Mouse (Mus musculus): ENCODE results near the gene Spata18.

The Spata18 gene

DNA sequence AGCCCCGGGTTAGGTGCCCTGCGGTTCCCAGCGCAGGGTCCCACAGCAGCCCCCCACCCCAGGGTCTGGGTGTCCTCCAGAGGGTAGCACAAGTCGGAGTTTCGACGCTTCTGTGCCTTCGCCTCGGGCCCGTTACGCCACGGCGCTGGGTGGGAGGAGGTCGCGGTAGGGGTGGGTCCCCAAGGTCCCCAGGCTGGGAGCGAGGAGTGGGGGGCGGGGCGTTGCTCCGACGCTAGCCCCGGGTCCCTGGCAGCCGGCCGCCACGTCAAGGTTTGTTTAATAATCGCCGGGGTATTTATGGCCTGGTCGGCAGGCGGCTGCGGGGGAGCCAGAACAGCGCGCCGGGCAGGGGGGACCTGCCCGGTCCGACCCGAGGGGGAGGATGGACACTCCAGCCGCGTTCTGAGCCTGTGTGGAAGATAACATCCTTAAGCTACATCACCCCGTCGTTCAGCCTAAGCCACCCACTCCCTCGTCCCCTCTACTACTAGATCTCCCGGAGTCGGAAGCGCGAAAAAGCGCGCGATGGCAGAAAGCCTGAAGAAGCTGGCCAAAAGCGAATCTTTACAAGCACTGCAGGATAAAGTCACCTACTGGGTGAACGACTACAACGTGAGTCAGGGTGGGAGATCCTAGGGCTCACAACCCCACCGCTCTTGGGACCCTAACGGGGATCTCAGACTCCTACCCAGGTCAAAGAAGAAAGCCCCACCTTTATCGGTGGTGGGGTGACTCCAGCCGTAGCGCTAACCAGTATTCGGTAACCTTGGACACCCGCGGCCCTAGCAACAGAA, at the start of gene Spata18:
Gene Spata18, plus strand, starts transcription at position 319 of the 794 bp plus-strand sequence.
- DNase-seq (ENCODE audit: low read depth, low spot score): no peak

DNA sequence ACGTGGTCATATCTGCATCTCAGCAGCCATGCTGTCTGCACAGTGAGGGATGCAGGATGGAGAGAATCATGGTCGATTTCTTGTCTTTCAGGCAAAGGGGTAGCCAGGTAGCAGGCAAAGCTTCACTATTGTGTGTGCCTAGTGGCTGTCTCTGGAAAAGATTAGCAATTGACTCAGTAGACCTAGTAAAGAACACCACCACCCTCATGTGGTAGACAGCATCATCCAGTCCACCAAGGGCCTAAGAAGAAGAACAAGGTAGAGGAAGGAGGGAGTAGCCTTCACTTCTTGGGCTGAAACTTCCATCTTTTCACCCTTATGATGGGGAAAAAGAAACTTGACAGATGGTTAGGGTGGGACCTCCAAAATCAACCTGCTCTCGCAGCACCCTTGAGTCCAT, 48.3 kb upstream of the Spata18 start:
- no peak for DNase-seq (ENCODE audit: low read depth, low spot score)

DNA sequence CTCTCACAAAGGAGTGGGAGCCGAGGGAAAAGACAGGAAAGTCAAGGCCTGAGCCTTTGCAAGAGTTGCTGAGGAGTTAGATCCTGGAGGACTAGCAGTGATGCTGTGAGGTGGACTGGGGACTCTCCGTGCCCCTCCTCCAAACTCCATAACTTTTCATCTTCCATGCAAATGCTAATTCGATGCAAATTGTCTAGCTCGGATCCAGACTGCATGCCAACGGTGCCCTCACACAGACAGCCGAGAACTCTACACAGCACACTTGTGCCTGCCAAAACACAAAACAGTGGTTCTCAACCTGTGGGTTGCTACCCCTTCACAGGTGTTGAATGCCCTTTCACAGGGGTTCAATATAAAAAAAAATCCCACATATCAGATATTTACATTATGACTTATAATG, 46.6 kb upstream of the Spata18 start:
- peak; percentile 62 for DNase-seq (ENCODE audit: low read depth, low spot score)

DNA sequence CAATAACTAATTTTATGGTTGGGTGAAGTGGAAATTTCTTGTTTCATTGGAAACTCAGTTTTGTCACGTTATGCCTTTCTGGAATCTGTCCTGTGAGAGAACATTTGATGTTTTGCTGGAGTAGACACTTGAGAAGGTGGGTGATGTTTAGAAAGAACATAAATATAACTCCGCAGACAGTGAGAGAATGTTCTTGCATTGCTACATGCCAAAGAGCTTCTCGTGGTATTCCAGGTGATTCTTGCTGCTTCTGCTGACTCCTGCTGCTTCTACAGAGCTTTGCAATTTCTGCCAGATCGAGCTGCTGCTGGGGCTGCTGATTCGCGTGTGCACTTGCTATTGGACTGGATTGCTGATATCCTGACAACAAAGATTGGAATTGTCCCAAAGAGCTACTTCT, 46.2 kb upstream of the Spata18 start:
- peak; percentile 77 for DNase-seq (ENCODE audit: low read depth, low spot score)

DNA sequence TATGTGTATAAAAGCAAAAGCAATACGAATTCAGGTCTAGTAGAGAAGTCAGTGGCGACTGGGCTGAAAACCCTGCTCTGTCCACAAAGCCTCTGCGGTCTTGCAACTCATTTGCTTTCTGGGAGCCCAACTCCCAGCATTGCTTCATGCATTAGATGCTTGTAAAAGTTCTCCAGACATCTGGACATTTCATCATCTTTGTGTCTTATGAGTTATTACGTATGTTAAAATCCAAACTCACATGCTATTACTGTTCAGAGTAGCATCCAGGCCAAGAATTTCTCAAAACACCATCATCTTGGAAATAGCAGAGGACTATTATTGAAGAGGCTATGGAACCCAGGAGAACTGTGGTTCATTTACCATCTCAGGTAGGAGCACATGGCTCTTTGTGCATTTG, 40.1 kb upstream of the Spata18 start:
- DNase-seq (ENCODE audit: low read depth, low spot score): no peak

DNA sequence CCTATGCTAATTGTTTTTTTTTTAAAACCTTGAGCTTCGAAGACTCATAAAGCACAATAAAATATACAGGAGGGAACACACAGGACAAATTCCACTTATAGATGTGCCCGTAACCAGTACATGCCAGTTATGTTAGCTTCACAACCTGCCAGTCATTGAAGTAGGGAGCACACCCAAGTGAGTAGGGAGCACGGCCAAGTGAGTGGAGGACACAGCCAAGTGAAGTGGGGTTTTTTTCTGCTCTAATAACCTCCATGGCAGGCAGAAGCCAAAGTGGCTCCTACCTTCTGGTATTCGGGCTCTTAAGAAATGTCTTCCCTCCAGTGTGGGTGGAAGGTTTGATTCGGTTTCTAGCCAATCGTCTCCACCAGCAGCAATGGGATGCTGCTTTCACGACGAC, 37.9 kb upstream of the Spata18 start:
- no peak for DNase-seq (ENCODE audit: low read depth, low spot score)

DNA sequence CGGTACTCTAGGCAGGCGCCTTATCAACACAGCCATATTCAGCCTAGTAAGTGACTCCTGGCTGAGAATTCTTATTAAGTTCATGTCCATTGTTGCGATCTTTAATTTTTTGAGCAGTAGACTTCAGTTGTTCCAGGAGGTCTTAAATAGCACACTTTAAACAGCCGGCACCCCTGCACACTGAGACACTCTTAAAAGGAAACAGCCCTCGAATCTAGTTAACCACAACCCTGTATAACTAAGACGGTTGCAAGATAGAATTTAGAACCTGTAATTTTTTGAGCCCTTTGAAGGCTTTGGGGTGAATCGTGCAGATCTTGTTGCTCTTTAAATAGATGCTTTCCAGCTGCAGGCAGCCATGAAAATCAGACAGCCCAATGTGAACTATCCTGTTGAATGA, 36.0 kb upstream of the Spata18 start:
- DNase-seq (ENCODE audit: low read depth, low spot score): peak; percentile 67

DNA sequence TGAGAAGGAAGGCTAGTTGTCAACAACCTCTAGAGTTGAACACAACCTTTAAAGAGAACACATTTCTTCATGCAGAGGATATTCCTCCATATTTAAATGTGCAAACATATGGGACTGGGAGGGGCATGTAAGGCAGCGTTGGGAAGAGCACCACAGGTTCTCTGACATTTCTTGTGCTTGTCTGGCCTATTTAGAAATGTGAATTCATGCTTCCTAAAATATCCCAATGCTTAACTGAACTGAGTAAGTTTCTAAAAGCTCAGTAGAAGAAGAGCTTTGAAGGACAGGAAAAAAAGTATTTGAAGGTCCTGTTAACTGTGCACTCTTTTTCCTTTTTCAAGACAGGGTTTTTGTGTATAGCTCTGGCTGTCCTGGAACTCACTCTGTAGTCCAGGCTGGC, 32.2 kb upstream of the Spata18 start:
- peak; percentile 54 for DNase-seq (ENCODE audit: low read depth, low spot score)

DNA sequence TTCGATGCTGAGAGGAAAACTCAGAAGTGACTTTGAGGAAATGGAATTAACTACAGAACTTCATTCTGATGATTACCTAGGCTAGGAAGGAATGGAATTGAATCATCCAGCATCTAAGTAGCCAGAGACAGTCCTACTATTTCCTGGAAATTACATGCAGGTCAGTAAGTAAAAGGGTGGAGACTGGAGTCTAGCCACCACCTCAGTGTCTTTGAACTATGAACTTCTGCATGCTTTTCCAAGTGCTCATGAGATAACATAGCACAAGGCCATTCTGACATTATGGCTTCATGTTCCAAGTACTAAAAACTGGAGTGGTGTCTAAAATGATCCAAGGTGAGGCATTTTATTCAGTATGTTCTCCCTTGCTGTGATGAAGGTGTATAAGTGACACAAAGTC, 25.7 kb upstream of the Spata18 start:
- no peak for DNase-seq (ENCODE audit: low read depth, low spot score)

DNA sequence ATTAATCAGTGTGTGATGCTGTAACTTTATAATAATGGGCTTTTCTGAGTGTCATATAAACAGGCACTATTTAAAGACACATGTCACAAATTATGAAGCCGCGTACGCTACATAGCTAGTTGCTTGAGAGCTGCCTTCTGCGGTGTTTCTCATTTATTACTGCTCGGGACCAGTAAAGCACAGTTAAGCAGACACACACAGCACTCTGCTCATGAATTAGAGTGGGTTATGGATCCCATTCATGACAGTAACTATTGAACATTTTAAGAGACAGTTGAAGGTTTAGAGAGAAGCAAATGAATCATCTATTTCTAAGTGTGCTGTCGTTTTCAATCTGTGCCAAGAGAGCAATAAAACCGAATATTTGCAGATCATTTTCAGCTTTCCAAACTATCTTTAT, 24.3 kb upstream of the Spata18 start:
- DNase-seq (ENCODE audit: low read depth, low spot score): no peak

DNA sequence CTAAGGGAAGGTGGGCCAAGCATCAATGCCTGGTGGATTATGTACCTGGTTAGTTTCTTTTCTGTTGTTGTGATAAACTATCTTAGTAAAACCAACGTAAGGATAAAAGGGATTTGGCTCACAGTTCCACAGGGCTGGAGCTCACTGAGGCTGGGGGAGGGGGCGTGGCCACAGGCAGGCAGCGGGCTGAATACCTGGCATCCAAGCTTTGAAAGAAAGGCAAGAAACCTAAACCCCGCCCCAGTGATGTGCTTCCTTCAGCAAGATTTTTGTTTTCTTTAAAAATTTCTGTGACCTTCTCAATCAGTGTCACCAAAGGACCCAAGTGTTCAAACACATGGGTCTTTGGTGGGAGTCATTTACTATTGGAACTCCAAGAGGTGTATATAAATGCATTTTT, 23.6 kb upstream of the Spata18 start:
- no peak for DNase-seq (ENCODE audit: low read depth, low spot score)

DNA sequence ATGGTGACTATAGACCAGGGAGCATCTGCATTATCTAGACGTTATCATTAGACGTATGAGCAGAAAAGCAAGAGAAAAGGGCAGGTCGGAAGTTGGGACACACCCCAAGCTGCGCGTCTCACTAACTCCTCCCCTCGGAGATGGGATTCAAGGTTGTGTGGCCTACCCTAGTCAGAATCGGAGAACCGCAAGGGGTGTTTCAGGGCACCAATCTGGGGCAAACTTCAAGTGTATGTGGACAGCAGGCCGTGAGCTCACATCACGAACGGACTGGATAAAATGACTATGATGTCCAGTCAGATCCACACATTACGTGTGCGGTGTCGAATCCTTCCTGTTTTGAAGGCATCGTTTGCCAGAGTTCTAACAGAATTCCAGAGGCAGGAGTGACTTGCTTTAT, 23.2 kb upstream of the Spata18 start:
- DNase-seq (ENCODE audit: low read depth, low spot score): no peak

DNA sequence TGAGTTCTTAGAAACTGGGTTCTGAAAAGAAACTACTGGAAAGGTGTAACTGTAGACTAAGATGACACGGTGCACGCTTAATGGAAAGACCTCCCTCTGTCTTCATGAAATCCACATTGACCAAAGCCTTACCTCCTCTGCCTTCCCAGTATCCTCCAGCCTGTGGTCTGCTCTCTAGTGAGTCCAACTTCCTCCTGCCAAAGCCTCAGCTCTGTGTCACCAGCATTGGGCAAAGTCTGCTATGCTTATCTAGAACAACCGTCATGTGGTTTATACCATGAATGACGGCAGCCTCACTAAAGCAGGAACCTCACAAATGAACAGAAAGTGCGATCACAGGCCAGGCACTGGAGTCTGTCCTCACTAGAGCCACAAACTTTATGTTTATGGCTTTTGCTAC, 21.0 kb upstream of the Spata18 start:
- DNase-seq (ENCODE audit: low read depth, low spot score): no peak

DNA sequence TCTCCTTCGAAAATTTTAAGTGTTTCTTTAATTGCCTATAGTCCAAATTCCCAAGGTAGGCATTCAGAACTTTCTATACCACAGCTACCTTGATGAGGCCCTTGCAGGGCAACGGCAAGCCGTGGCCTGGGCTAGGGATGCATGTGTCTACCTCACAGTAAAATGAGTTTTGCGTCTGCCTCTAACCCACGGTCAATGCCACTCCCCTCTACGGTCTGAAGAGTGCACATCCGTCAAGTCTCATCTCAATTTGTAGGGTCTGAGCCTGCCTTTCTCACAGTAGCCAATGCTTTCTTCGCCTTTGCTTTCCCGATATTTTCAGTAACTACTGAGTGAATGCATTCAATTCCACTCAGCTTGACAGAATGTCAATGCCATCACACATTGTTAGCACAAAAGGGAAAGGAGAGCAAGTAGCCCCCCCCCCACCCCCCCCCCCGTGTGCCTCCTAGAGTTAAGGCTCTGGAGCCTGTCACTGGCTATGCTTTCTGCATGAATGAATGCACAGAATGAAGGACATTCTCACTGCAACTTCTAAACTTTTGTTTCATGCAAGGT, 20.1 kb upstream of the Spata18 start:
- DNase-seq (ENCODE audit: low read depth, low spot score): no peak

DNA sequence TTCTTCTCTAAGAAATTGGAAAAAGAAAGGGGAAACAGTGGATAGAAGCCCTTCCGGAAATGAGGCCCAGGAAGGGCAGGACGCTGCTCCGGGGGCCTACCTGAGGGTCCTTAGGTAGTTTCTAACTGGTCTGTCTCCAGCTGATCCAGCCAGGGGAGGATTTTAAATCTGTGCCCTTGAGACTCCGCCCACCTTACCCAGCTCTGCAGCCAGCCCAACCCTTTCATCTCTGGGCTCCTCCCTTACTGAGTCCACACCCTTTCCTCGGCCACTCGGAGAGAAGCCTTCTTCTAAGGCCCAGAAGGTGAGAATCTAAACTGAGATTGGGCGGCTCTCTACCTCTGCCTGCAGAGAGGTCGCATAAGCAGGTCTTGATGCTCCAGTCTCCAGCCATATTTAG, 18.9 kb upstream of the Spata18 start, which contains the start of gene Lrrc66:
Gene Lrrc66, minus strand, starts transcription at position 236 of the 400 bp plus-strand sequence.
- no peak for DNase-seq (ENCODE audit: low read depth, low spot score)

DNA sequence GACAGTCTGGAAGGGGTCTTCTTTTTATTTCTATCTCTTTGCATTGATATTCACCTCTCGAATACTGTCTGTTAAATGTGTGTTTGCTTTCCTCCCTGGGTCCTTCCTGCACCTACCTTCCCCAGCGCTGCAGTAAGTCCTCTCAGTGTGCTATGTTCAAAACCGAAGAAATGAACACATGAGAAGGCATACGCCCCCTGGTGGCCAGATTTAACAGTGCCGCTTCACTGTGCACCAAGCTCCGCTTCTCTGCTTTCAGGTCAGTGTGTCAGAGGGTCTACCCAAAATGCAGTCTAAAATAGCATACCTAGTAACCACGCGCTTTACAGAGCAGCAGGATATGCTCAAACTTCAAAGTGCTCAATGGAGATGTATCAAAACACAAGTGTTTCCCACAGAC, 18.0 kb upstream of the Spata18 start:
- peak; percentile 86 for DNase-seq (ENCODE audit: low read depth, low spot score)

DNA sequence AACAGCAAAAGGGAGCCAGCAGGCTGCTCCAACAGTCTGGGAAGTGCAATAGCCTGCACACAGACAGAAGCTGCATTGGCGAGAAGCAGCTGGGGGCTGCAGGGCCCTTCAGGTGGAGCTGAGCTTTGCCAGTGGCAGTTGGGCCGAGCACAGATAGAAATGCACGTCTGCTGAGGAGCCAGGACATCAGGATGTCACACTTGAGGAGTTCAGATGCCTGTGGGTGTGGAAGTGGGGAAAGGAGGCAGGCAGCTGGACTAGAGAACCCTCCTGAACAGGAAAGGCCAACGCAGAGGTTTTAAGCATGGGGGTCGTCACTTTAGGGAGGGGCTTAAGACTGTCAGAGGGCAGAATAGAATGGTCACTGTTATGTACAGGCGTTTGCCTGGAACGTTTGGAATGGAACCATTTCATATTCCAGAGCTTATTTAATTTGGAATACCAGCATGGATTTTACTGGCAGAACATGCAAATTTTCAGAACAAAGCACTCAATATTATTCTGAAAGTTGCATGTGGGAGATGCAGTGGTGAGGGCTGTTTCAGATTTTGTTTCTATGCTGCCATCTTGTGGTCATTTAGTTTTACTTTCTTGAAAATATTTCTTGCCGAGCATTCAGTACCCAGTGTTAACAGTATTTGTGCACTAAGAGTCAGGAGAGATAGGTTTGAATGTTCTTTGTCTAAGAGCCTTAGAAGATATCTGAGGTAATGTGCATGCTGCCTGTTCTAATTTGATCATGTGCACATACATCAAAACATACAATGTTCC, 13.7 kb upstream of the Spata18 start:
- DNase-seq (ENCODE audit: low read depth, low spot score): peak; percentile 83

DNA sequence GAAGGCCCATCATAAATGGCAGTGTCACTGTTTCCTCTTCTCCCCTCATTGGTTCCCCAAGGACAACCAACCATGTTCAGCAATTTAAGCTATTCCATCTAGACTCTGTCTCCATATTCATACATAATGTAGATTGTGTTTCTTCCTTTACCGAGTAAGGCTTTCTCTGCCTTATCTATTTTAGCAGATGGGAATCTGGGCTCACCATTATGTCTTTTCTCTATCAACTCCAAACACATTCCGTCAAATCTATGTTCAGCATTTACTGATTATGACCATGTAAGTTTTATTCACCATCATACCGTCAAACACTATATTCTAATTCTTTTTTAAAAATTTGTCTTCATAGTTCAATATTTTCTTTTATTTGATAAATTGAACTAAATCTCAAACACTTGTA, 10.1 kb upstream of the Spata18 start:
- no peak for DNase-seq (ENCODE audit: low read depth, low spot score)

DNA sequence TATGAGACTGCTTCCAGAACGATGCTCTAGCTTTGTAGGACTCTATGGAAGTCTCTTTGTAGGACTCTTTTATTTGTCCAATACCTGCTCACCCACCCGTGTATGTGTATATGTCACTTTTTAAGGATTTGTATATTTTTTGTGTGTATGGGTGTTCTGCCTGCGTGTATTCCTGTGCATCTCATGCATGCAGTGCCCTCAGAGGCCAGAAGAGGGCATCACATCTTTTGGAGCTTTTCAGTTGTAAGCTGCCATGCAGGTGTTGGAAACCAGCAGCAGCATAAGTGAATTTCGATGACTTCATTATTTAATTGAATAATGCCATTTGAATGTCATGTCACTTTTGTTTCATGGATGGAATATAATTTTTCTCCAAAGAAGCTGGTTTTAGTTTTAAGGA, 9.1 kb upstream of the Spata18 start:
- peak; percentile 55 for DNase-seq (ENCODE audit: low read depth, low spot score)

DNA sequence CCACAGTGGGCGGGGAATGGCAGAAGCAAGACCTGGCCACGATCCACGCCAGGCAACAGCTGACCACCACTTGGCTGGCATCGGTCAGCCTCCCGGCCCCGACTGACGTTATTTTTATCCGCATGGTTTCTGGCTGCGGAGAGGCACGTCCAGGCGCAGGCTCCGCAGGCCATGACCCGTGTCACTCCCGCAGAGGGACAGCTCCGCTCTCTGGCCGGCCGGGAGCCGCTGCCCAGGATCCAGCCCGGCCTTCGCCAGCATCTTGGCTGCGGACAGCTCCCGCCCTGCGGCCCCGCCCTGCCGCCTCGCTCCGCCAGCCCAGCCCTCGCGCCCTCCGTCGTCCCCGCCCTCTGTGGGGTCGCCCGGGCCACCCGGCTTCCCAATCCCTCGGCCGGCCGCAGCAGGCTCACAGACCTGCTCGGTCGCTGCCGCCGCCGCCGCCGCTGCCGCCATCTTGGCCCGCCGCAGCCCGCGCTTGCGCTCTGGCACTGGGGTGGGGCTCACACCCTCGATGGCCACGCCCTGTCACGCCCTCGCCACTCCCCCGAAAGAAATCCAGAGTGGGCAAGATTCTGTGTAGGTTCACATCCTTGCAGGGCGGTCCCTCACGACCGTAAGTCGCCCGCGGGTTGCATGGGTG, 3.8 kb upstream of the Spata18 start, which contains the start of gene Sgcb:
Gene Sgcb, minus strand, starts transcription at position 530 of the 640 bp plus-strand sequence.
- DNase-seq (ENCODE audit: low read depth, low spot score): peak; percentile 91

DNA sequence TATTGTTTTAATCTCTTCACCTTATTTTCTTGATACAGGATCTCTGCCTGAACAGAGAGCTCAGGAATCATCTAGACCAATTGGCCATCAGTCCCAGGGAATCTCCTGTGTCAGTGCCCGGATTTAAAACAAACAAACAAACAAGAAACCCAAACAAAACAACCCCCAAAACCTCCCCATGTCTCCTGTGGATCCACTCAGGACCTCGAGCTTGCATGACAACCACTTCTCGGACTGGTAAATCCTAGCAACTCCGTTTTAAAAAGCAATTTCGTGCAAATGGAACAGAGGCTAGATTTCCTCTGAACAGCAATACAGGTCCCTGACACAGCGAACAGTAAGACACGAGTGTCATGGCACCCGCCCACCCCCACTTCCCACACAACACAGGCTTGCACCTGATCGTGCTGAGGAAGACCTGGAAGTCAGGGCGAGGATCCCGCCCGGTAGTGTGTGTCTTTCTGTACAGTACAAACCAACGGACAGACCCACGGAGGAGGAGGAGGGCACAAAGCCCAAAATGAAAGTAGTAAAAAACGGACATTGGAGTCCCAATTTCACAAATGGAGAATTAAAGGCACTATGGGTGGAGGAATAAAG, 714 bp upstream of the Spata18 start:
- peak; percentile 31 for DNase-seq (ENCODE audit: low read depth, low spot score)

DNA sequence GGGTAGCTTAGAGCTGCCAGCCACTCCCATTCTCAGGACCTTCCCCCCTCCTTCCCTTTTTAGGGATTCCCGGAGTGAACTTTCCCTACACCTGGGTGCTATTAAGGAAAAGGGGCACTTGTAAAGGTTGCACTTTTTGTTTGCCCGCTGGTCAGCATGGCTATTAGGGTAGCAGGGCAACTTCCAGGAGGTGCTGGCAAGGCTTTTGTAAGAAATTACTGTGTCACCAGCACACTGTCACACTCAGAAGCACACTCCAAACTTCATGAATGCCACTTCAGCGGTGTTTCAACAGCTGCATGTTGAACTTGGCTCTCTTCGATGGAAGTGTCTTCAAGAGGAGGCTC, 649 bp downstream of the Spata18 start:
- no peak for DNase-seq (ENCODE audit: low read depth, low spot score)
